8 mouse cellular contexts compared by ENCODE assay signal in the genomic region with DNA sequence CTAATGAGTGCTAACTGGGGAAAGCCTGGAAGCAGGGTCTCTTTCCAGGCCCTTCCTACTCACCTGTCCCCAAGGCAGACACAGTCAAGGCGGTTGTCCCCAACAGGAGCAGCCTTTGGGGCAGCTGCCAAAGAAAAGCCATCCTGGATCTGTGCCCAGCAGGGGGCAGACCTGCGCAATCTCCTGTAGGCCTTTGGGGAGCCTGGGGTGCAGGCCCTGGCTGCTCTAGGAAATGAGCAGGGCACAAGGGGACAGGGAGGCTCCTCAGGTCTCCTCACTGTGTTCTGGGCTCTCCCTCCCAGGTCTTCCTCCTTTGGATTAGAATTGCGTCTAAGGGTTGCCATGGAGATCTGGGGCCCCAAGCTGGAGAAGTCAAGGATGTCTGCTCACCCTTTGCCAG. TPM values are rescaled to one million over a fixed set of nuclear protein-coding genes. Genes with fewer than 3 reads are reported as not detected.
DNase-seq lines count a peak whose midpoint lies in the region; ATAC-seq and TF ChIP-seq lines count a peak whose summit lies in the region.

No protein-coding gene starts in this region.

- H3K27me3 ChIP-seq in intestine, embryonic 14.5 days (replicated peaks; ENCODE audit: control insufficient read depth, insufficient read depth, low read length) = peaks cover 4% of the 10 kb centered on the region; the same call in 1 of the 2 replicates
- H3K27me3 ChIP-seq in intestine, embryonic 15.5 days (replicated peaks) = peaks cover 6% of the 10 kb centered on the region; the same call in 1 of the 2 replicates
- no peaks in the 10 kb centered on the region for H3K27me3 ChIP-seq in ES-Bruce4 (ENCODE audit: control insufficient read depth, insufficient read depth, low read length, poor library complexity, severe bottlenecking)

- H3K4me2 ChIP-seq in intestine, embryonic 14.5 days (ENCODE audit: low read length) = no peak overlapping the region
- no peak overlapping the region for H3K4me2 ChIP-seq in intestine, embryonic 15.5 days (replicated peaks)

- DNase-seq in intestine, embryonic 14.5 days (ENCODE audit: low spot score) = peak; percentile 65
- peak; percentile 35 for DNase-seq in embryo, embryonic 10.5 days (ENCODE audit: low spot score)
- no peak for DNase-seq in cerebellum, adult 11 months
- DNase-seq in urinary bladder, postnatal 10 days (ENCODE audit: low spot score) = no peak

- H3K9me3 ChIP-seq in intestine, embryonic 14.5 days (ENCODE audit: control insufficient read depth, low read length) = no peaks in the 10 kb centered on the region
- H3K9me3 ChIP-seq in intestine, embryonic 15.5 days = no peaks in the 10 kb centered on the region
- no peaks in the 10 kb centered on the region for H3K9me3 ChIP-seq in ES-Bruce4 (replicated peaks; ENCODE audit: control insufficient read depth, insufficient read depth, low read length, poor library complexity, severe bottlenecking)

- 32% methylated on average over 3 of the region's 3 CpGs for WGBS in intestine, embryonic 14.5 days
- 35% methylated on average over 3 of the region's 3 CpGs for WGBS in intestine, embryonic 15.5 days
- WGBS in olfactory bulb, adult 2 months = 47% methylated on average over 3 of the region's 3 CpGs

- no peak for ATAC-seq in intestine, embryonic 14.5 days (replicated peaks; ENCODE audit: low FRiP score, low TSS enrichment, low read depth)
- ATAC-seq in intestine, embryonic 15.5 days = no peak
- no peak for ATAC-seq in activated CD4-positive, CD25-positive, alpha-beta regulatory T cell, adult 4 months

- TF ChIP-seq CTCF in ES-Bruce4 (IDR thresholded peaks at IDR 0.05; ENCODE audit: low read depth, low read length) = peak; percentile 70
- TF ChIP-seq CTCF in olfactory bulb, adult 2 months (IDR thresholded peaks at IDR 0.05; ENCODE audit: insufficient read depth, low read depth, low read length) = 0 out of 2 replicates have a peak, but pooled peaks have one; percentile 45

- no peak for TF ChIP-seq EP300 in ES-Bruce4 (IDR thresholded peaks at IDR 0.05; ENCODE audit: insufficient read depth, low read depth, low read length)

- H3K4me3 ChIP-seq in intestine, embryonic 14.5 days (ENCODE audit: low read depth, low read length) = no peak overlapping the region
- no peak overlapping the region for H3K4me3 ChIP-seq in intestine, embryonic 15.5 days (replicated peaks)
- no peak overlapping the region for H3K4me3 ChIP-seq in ES-Bruce4 (ENCODE audit: low read depth, low read length)
- H3K4me3 ChIP-seq in olfactory bulb, adult 2 months (ENCODE audit: insufficient read depth, low read depth, low read length) = no peak overlapping the region

- no peaks in the 10 kb centered on the region for H3K36me3 ChIP-seq in intestine, embryonic 14.5 days (ENCODE audit: control insufficient read depth, insufficient read depth, low read length)
- no peaks in the 10 kb centered on the region for H3K36me3 ChIP-seq in intestine, embryonic 15.5 days
- H3K36me3 ChIP-seq in ES-Bruce4 (ENCODE audit: control insufficient read depth, insufficient read depth, low read length, poor library complexity, severe bottlenecking) = no peaks in the 10 kb centered on the region

- peaks cover 6% of the 10 kb centered on the region; the same call in 1 of the 2 replicates for H3K4me1 ChIP-seq in intestine, embryonic 14.5 days (replicated peaks; ENCODE audit: control insufficient read depth, insufficient read depth, low read length)
- peaks cover 10% of the 10 kb centered on the region; the same call in 1 of the 2 replicates for H3K4me1 ChIP-seq in intestine, embryonic 15.5 days (replicated peaks)
- no peaks in the 10 kb centered on the region for H3K4me1 ChIP-seq in ES-Bruce4 (ENCODE audit: control insufficient read depth, insufficient read depth, low read length)
- H3K4me1 ChIP-seq in olfactory bulb, adult 2 months (ENCODE audit: control insufficient read depth, insufficient read depth, low read length) = peaks cover 11% of the 10 kb centered on the region

- no peak overlapping the region for H3K9ac ChIP-seq in intestine, embryonic 14.5 days (ENCODE audit: low read length)
- no peak overlapping the region for H3K9ac ChIP-seq in intestine, embryonic 15.5 days
- H3K9ac ChIP-seq in ES-Bruce4 (ENCODE audit: low read depth, poor library complexity, severe bottlenecking) = no peak overlapping the region

- TF ChIP-seq POLR2A in ES-Bruce4 (IDR thresholded peaks at IDR 0.05; ENCODE audit: insufficient read depth, low read length) = no peak
- TF ChIP-seq POLR2A in olfactory bulb, adult 2 months (IDR thresholded peaks at IDR 0.05; ENCODE audit: insufficient read depth, low read depth, low read length) = no peak

- H3K27ac ChIP-seq in intestine, embryonic 14.5 days (ENCODE audit: low read depth) = no peak overlapping the region
- no peak overlapping the region for H3K27ac ChIP-seq in intestine, embryonic 15.5 days
- no peak overlapping the region for H3K27ac ChIP-seq in ES-Bruce4 (ENCODE audit: insufficient read depth, low read length)
- no peak overlapping the region for H3K27ac ChIP-seq in olfactory bulb, adult 2 months (ENCODE audit: insufficient read depth, low read depth, low read length)

RNA-seq across cellular contexts. Expression of gene Ldlrad2, which starts 7.4 kb away (rescaled TPM):
- polyA plus RNA-seq in intestine, embryonic 14.5 days (2014; fragmentation: Nextera tagmentation; extraction: Ambion mirVana) = not detected in 2 replicates
- polyA plus RNA-seq in intestine, embryonic 15.5 days (2015; fragmentation: Nextera tagmentation; extraction: Ambion mirVana) = not detected in 2 replicates
- not detected in 2 replicates for polyA plus RNA-seq in ES-Bruce4 (2011; ENCODE audit: insufficient read depth, insufficient read length, low read depth, missing spikeins)
- polyA plus RNA-seq in olfactory bulb, adult 2 months (2012; ENCODE audit: insufficient read depth, insufficient read length, low replicate concordance, missing spikeins) = not detected in 2 replicates
- polyA plus RNA-seq in activated CD4-positive, CD25-positive, alpha-beta regulatory T cell, adult 4 months (2017; shearing (Covaris generic)) = not detected

RNA-seq across cellular contexts. Expression of gene Usp48, which starts 11.7 kb away (rescaled TPM):
- polyA plus RNA-seq in intestine, embryonic 14.5 days (2014; fragmentation: Nextera tagmentation; extraction: Ambion mirVana) = 72.4 and 78.3 TPM in 2 replicates
- 61.2 and 62.0 TPM in 2 replicates for polyA plus RNA-seq in intestine, embryonic 15.5 days (2015; fragmentation: Nextera tagmentation; extraction: Ambion mirVana)
- 401 and 412 TPM in 2 replicates for polyA plus RNA-seq in ES-Bruce4 (2011; ENCODE audit: insufficient read depth, insufficient read length, low read depth, missing spikeins)
- polyA plus RNA-seq in olfactory bulb, adult 2 months (2012; ENCODE audit: insufficient read depth, insufficient read length, low replicate concordance, missing spikeins) = 198 TPM in 1 of 2 replicates, not detected in the other
- polyA plus RNA-seq in activated CD4-positive, CD25-positive, alpha-beta regulatory T cell, adult 4 months (2017; shearing (Covaris generic)) = 10 to 100 TPM; 53.5 to 55.4 TPM

Comparison
In these comparisons a context has a peak if more than half of its experiments do, and no peak if none do; other contexts are left out.
1. DNase-seq: peak in intestine, embryonic 14.5 days (single experiment) and embryo, embryonic 10.5 days (single experiment); none in cerebellum, adult 11 months (single experiment) and urinary bladder, postnatal 10 days (single experiment).